Mouse (Mus musculus) midbrain, embryonic 16.5 days (tissue): Measurements from ENCODE around the gene Abcc12. TPM values are rescaled to one million over a fixed set of nuclear protein-coding genes. Genes with fewer than 3 reads are reported as not detected.

Source experiments
- ATAC-seq: fragments of 200-750 bp; cut with Nextera tagmentation; 2 replicates; pipeline ENCODE4 v1.8.0; 2017; ENCODE audit warnings: moderate TSS enrichment
- H3K27ac ChIP-seq: fragments of 300-500 bp; sonication (generic); 2 replicates; pipeline ENCODE4 v1.5.1; 2014; ENCODE audit warnings: mild to moderate bottlenecking, low read length, mixed read lengths
- H3K27me3 ChIP-seq: fragments of 300-500 bp; sonication (generic); 2 replicates; pipeline ENCODE4 v1.6.1; 2014; ENCODE audit warnings: low read depth, low read length, mixed read lengths; ENCODE audit not compliant: control insufficient read depth, insufficient read depth
- H3K36me3 ChIP-seq: fragments of 300-500 bp; sonication (generic); 2 replicates; pipeline ENCODE4 v1.6.1; 2014; ENCODE audit warnings: mild to moderate bottlenecking, low read length, moderate library complexity, mixed read lengths; ENCODE audit not compliant: control insufficient read depth, insufficient read depth
- H3K4me1 ChIP-seq: fragments of 300-500 bp; sonication (generic); 2 replicates; pipeline ENCODE4 v1.6.1; 2014; ENCODE audit warnings: mild to moderate bottlenecking, low read length, mixed read lengths; ENCODE audit not compliant: control insufficient read depth, insufficient read depth
- H3K4me2 ChIP-seq: fragments of 300-500 bp; sonication (generic); 2 replicates; pipeline ENCODE4 v1.6.1; 2014; ENCODE audit warnings: mild to moderate bottlenecking, low read length, mixed read lengths
- H3K4me3 ChIP-seq: fragments of 300-500 bp; sonication (generic); 2 replicates; pipeline ENCODE4 v1.5.1; 2014; ENCODE audit warnings: low read depth, mild to moderate bottlenecking, low read length, moderate library complexity, mixed read lengths
- H3K9ac ChIP-seq: fragments of 300-500 bp; sonication (generic); 2 replicates; pipeline ENCODE4 v1.6.1; 2014; ENCODE audit warnings: low read depth, low read length, mixed read lengths
- H3K9me3 ChIP-seq: fragments of 300-500 bp; sonication (generic); replicated peaks from 2 replicates; pipeline ENCODE4 v1.6.1; 2014; ENCODE audit warnings: mild to moderate bottlenecking, low read length, mixed read lengths; ENCODE audit not compliant: control insufficient read depth, poor library complexity, severe bottlenecking
- WGBS: fragments of 180-500 bp; shearing (Covaris S2); extraction: QIAGEN DNeasy Blood & Tissue Kit; methylation state at CpG from one replicate; pipeline ENCODE4 v1.1.7; 2014; 5-methylcytosine and 5-hydroxymethylcytosine counted together
- polyA plus RNA-seq: library from polyadenylated mRNA; unstranded; fragments of >200 nt; fragmentation: Nextera tagmentation; extraction: Ambion mirVana; gene quantifications from 2 replicates; pipeline ENCODE4 v1.2.1, GENCODE M21; 2015

Abcc12 gene
- polyA plus RNA-seq, 1 experiment from 2014 or later, result 0.33 TPM

DNA sequence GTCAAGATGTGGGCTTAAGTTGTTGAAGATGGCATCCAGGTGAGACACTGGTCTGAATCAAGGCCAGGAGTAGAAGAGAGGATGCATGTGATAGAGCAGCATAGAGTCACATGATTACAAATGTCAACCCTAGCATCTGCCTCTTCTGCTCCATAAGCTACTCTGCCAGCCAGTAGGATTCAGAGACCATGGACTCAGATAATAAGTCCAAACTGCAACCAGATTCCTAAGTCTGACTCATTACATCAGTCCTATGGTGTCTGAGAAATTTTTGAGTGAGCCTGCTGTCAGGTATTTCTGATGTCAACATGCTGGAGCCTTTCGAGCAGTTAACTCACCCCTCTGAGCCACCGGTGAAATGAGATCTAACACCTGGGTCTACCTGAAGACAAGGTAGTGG, 40.1 kb downstream of the Abcc12 start:
- no peak for ATAC-seq
- WGBS, result 93% methylated on average over 2 of the region's 2 CpGs

GRCm38 (mm10) chr8:86536663-86536987, 43.9 kb downstream of the Abcc12 start:
- Histone ChIP-seq H3K27ac (no peak overlapping the region), H3K9me3 (no peaks in the 10 kb centered on the region), H3K27me3 (no peaks in the 10 kb centered on the region), H3K4me2 (no peak overlapping the region), H3K4me3 (no peak overlapping the region), H3K36me3 (no peaks in the 10 kb centered on the region), H3K4me1 (peaks cover 6% of the 10 kb centered on the region), H3K9ac (no peak overlapping the region)
- 80% methylated on average over 3 of the region's 3 CpGs for WGBS
- no peak for ATAC-seq

More for the DNA sequence above, 40.1 kb downstream of the Abcc12 start:
- Histone ChIP-seq H3K4me1 (peaks cover 6% of the 10 kb centered on the region), H3K4me2 (no peak overlapping the region), H3K27me3 (no peaks in the 10 kb centered on the region), H3K4me3 (no peak overlapping the region), H3K27ac (no peak overlapping the region), H3K9me3 (no peaks in the 10 kb centered on the region), H3K36me3 (no peaks in the 10 kb centered on the region), H3K9ac (no peak overlapping the region)

- Histone ChIP-seq H3K9ac (no peak overlapping the region), H3K4me2 (no peak overlapping the region), H3K36me3 (no peaks in the 10 kb centered on the region), H3K27ac (peak overlapping the region; percentile 44), H3K9me3 (no peaks in the 10 kb centered on the region), H3K27me3 (no peaks in the 10 kb centered on the region), H3K4me1 (peaks cover 6% of the 10 kb centered on the region), H3K4me3 (no peak overlapping the region)
- peak; percentile 87 for ATAC-seq
- WGBS, result 39% methylated on average over 11 of the region's 11 CpGs
These were observed 44.5 kb downstream of the Abcc12 start for GRCm38 (mm10) chr8:86535791-86536662.

GRCm38 (mm10) chr8:86535068-86535560, 45.4 kb downstream of the Abcc12 start:
- H3K27ac ChIP-seq, result no peak overlapping the region
- no peak for ATAC-seq
- WGBS, result 42% methylated on average over 7 of the region's 7 CpGs
- no peaks in the 10 kb centered on the region for H3K27me3 ChIP-seq
- H3K9ac ChIP-seq, result no peak overlapping the region
- H3K4me3 ChIP-seq, result no peak overlapping the region
- H3K4me1 ChIP-seq, result peaks cover 6% of the 10 kb centered on the region
- H3K4me2 ChIP-seq, result no peak overlapping the region
- no peaks in the 10 kb centered on the region for H3K36me3 ChIP-seq
- H3K9me3 ChIP-seq, result no peaks in the 10 kb centered on the region

DNA sequence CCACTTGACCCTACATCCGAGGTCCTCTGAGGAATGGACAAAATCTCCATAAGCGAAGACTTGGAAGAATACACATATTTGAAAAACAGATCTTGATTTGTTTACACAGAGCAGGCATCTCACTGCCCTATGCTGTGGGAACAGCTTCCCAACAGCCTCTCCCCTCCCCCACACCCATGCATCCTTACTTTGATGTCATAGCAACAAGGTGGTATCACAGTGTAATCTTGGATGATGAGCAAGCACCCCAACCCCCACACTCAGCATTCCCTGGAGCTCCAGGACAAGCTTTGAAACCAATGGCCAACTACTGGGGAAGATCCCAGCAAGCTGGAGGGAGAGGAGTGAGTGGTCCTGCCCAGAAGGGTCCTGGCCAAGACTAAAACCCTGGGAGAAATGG, 50.8 kb downstream of the Abcc12 start:
- H3K4me1 ChIP-seq, result no peaks in the 10 kb centered on the region
- WGBS, result 79% methylated on average over 2 of the region's 2 CpGs
- no peaks in the 10 kb centered on the region for H3K9me3 ChIP-seq
- ATAC-seq, result no peak
- no peak overlapping the region for H3K4me3 ChIP-seq
- no peak overlapping the region for H3K27ac ChIP-seq
- H3K36me3 ChIP-seq, result no peaks in the 10 kb centered on the region
- H3K4me2 ChIP-seq, result no peak overlapping the region
- H3K27me3 ChIP-seq, result no peaks in the 10 kb centered on the region
- no peak overlapping the region for H3K9ac ChIP-seq

DNA sequence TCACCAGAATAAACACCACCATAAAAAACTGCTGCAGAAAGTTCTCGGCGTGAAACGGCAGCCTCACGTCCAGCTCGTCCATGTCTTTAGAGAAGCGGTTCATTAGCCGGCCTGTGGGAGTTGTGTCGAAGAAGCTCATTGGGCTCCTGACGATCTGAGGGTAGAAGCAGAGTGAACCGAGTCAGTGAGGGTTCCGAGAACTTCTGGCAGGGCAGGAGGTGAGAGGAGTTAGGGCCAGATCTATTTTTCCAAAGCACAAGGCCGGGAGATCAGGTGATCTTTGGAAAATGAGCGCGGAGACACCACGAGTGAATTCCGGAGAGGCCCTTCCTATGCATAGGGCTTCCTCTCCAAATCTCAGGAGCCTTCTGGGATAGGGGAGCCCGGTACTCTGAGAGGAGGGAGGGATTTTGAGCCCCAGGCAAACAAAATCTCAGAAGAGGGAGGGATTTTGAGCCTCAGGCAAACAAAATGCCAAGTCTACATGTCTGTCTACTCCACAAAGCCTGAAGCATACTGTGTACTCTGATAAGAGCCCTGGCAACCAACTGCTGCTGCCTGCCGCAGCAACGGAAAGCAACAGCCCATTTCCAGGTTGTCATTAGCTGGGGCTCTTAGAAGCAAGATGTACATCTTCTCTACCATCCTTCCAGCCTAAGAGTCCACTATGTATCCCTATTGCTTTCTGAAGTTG, 53.0 kb downstream of the Abcc12 start:
- no peak overlapping the region for H3K9ac ChIP-seq
- no peak overlapping the region for H3K4me2 ChIP-seq
- no peak overlapping the region for H3K4me3 ChIP-seq
- H3K4me1 ChIP-seq, result no peaks in the 10 kb centered on the region
- no peak overlapping the region for H3K27ac ChIP-seq
- no peaks in the 10 kb centered on the region for H3K27me3 ChIP-seq
- WGBS, result 87% methylated on average over 19 of the region's 19 CpGs
- H3K36me3 ChIP-seq, result no peaks in the 10 kb centered on the region
- ATAC-seq, result no peak
- H3K9me3 ChIP-seq, result no peaks in the 10 kb centered on the region

GRCm38 (mm10) chr8:86526808-86527207, 53.7 kb downstream of the Abcc12 start:
- 91% methylated on average over 8 of the region's 8 CpGs for WGBS
- no peak overlapping the region for H3K4me2 ChIP-seq
- no peaks in the 10 kb centered on the region for H3K4me1 ChIP-seq
- no peak overlapping the region for H3K27ac ChIP-seq
- ATAC-seq, result no peak
- H3K4me3 ChIP-seq, result no peak overlapping the region
- H3K27me3 ChIP-seq, result no peaks in the 10 kb centered on the region
- no peaks in the 10 kb centered on the region for H3K36me3 ChIP-seq
- no peak overlapping the region for H3K9ac ChIP-seq
- no peaks in the 10 kb centered on the region for H3K9me3 ChIP-seq

DNA sequence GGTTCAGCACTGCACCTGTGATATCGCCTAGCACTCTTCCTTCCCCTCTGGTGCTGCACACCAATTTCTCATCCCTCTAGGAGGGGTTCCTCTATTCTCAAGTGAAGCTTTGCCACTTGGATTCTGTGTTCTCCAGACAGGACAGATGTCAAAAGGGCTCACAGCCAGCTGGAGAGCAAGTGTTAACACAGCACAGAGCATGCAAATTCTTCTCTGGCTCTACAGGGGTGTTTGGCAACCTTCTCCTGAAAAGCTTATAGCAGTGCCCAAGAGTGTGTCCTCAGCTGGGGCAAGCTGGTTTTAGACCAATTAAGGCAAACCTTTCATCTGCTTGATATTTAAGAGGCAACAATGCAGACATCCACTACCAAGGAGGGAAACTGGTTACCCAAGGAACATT, 66.3 kb downstream of the Abcc12 start:
- ATAC-seq, result no peak
- no peak overlapping the region for H3K9ac ChIP-seq

DNA sequence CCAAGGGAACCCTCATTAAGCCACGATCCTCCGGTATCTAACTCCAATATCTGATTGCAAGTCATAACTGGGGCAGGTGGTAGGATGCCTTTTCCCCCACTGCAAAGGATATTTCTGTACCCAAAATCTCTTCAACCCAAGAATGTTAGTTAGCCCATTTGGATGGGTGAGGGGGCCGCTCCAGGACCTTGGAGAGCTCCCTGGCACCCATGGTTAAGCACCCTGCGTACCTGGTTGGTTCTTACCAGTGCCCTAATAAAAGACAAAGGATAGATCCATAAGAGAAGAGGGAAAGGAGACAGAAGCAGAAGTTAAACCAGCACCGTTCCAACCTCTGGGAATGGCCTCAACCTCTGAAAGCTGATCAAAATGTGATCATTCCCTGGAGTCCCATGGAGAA, 67.6 kb downstream of the Abcc12 start:
- no peak overlapping the region for H3K4me3 ChIP-seq
- no peaks in the 10 kb centered on the region for H3K4me1 ChIP-seq
- no peaks in the 10 kb centered on the region for H3K27me3 ChIP-seq
- H3K36me3 ChIP-seq, result no peaks in the 10 kb centered on the region
- no peak overlapping the region for H3K27ac ChIP-seq
- ATAC-seq, result no peak
- H3K9ac ChIP-seq, result no peak overlapping the region
- H3K9me3 ChIP-seq, result no peaks in the 10 kb centered on the region; the same call in 1 of the 2 replicates
- WGBS, result 78% methylated on average over 5 of the region's 5 CpGs
- H3K4me2 ChIP-seq, result no peak overlapping the region

More for the DNA sequence above, 66.3 kb downstream of the Abcc12 start:
- no peaks in the 10 kb centered on the region for H3K36me3 ChIP-seq
- no peak overlapping the region for H3K27ac ChIP-seq
- H3K4me1 ChIP-seq, result no peaks in the 10 kb centered on the region
- no peaks in the 10 kb centered on the region for H3K27me3 ChIP-seq
- H3K4me2 ChIP-seq, result no peak overlapping the region
- WGBS, result 88% methylated on average over 1 of the region's 1 CpGs
- H3K4me3 ChIP-seq, result no peak overlapping the region
- H3K9me3 ChIP-seq, result no peaks in the 10 kb centered on the region; the same call in 1 of the 2 replicates
